Mouse (Mus musculus) regulatory T cell (primary cell): ENCODE measurements around the gene Slc6a5.

Experiments
- in situ Hi-C: fragments of 300-600 bp; cut with MboI, MseI; formaldehyde crosslinking; loops from one replicate; pipeline ENCODE4 v1.15.1; 2025; ENCODE audit warnings: high pct_unique_total_duplicates

Gene Slc6a5

GRCm38 (mm10) chr7:49975441-49976121 is 65.6 kb downstream of the Slc6a5 start:
- in situ Hi-C loops, result no loop called here

- in situ Hi-C loops, result no loop called here
Measured at GRCm38 (mm10) chr7:49981511-49982227, 71.7 kb downstream of the Slc6a5 start.

- in situ Hi-C loops, result no loop called here
Measured at GRCm38 (mm10) chr7:49984698-49985097, 74.8 kb downstream of the Slc6a5 start.

GRCm38 (mm10) chr7:49985947-49986346 is 76.0 kb downstream of the Slc6a5 start:
- in situ Hi-C loops, result no loop called here

- in situ Hi-C loops, result no loop called here
Measured at GRCm38 (mm10) chr7:49999321-49999720, 89.4 kb downstream of the Slc6a5 start.

GRCm38 (mm10) chr7:50005268-50005667 is 95.3 kb downstream of the Slc6a5 start:
- in situ Hi-C loops, result no loop called here
